Mouse (Mus musculus) forebrain, embryonic 10.5 days (tissue): ENCODE measurements around the gene Exoc6b. TPM values are rescaled to one million over a fixed set of nuclear protein-coding genes. Genes with fewer than 3 reads are reported as not detected.

Experiments used
- DNase-seq: peaks from one replicate; pipeline ENCODE4 v3.0.0-alpha.2; 2017; ENCODE audit warnings: low spot score; ENCODE audit errors: extremely low spot score
- H3K27ac ChIP-seq: fragments of 300-500 bp; sonication (generic); 2 replicates; pipeline ENCODE4 v1.5.1; 2016; ENCODE audit warnings: mild to moderate bottlenecking
- H3K27me3 ChIP-seq: fragments of 300-500 bp; sonication (generic); 2 replicates; pipeline ENCODE4 v1.6.1; 2016; ENCODE audit warnings: mild to moderate bottlenecking; ENCODE audit not compliant: poor library complexity, severe bottlenecking
- H3K36me3 ChIP-seq: fragments of 300-500 bp; sonication (generic); replicated peaks from 2 replicates; pipeline ENCODE4 v1.6.1; 2016; ENCODE audit warnings: mild to moderate bottlenecking, moderate library complexity
- H3K4me1 ChIP-seq: fragments of 300-500 bp; sonication (generic); 2 replicates; pipeline ENCODE4 v1.6.1; 2016
- H3K4me3 ChIP-seq: fragments of 300-500 bp; sonication (generic); 2 replicates; pipeline ENCODE4 v1.5.1; 2016; ENCODE audit warnings: mild to moderate bottlenecking, moderate library complexity
- H3K9me3 ChIP-seq: fragments of 300-500 bp; sonication (generic); 2 replicates; pipeline ENCODE4 v1.6.1; 2016; ENCODE audit warnings: mild to moderate bottlenecking, moderate library complexity
- WGBS: fragments of 180-500 bp; shearing (Covaris S2); methylation state at CpG from one replicate; pipeline ENCODE4 v1.1.7; 2016; 5-methylcytosine and 5-hydroxymethylcytosine counted together
- polyA plus RNA-seq: library from polyadenylated mRNA; unstranded; fragments of >200 nt; fragmentation: Nextera tagmentation; extraction: Ambion mirVana; gene quantifications from 2 replicates; pipeline ENCODE4 v1.2.1, GENCODE M21; 2016

The Exoc6b gene
- polyA plus RNA-seq, 1 experiment from 2014 or later = 21.7 TPM

- Histone ChIP-seq H3K4me3 (no peak overlapping the region), H3K27ac (no peak overlapping the region), H3K4me1 (peaks cover 18% of the 10 kb centered on the region), H3K36me3 (no peaks in the 10 kb centered on the region), H3K9me3 (no peaks in the 10 kb centered on the region), H3K27me3 (no peaks in the 10 kb centered on the region)
- DNase-seq = no peak
- 33% methylated on average over 5 of the region's 5 CpGs for WGBS
Observed at GRCm38 (mm10) chr6:84892926-84893772, 176.2 kb downstream of the Exoc6b start.

- H3K27ac ChIP-seq = no peak overlapping the region
- peaks cover 7% of the 10 kb centered on the region; the same call in 1 of the 2 replicates for H3K4me1 ChIP-seq
- WGBS = 87% methylated on average over 3 of the region's 3 CpGs
- H3K36me3 ChIP-seq = no peaks in the 10 kb centered on the region
- no peaks in the 10 kb centered on the region for H3K27me3 ChIP-seq
- no peaks in the 10 kb centered on the region for H3K9me3 ChIP-seq
- no peak for DNase-seq
- H3K4me3 ChIP-seq = no peak overlapping the region
Observed at GRCm38 (mm10) chr6:84886551-84886950, 182.8 kb downstream of the Exoc6b start.

GRCm38 (mm10) chr6:84885080-84885479 lies 184.2 kb downstream of the Exoc6b start:
- H3K36me3 ChIP-seq = no peaks in the 10 kb centered on the region
- no peak for DNase-seq
- H3K27me3 ChIP-seq = no peaks in the 10 kb centered on the region
- H3K27ac ChIP-seq = no peak overlapping the region
- peaks cover 7% of the 10 kb centered on the region; the same call in 1 of the 2 replicates for H3K4me1 ChIP-seq
- 86% methylated on average over 1 of the region's 1 CpGs for WGBS
- H3K4me3 ChIP-seq = no peak overlapping the region
- no peaks in the 10 kb centered on the region for H3K9me3 ChIP-seq

GRCm38 (mm10) chr6:84883720-84884119 lies 185.6 kb downstream of the Exoc6b start:
- H3K4me3 ChIP-seq = no peak overlapping the region
- H3K9me3 ChIP-seq = no peaks in the 10 kb centered on the region
- no peak for DNase-seq
- WGBS = 82% methylated on average over 4 of the region's 4 CpGs
- H3K36me3 ChIP-seq = no peaks in the 10 kb centered on the region
- H3K4me1 ChIP-seq = peaks cover 7% of the 10 kb centered on the region; the same call in 1 of the 2 replicates
- H3K27me3 ChIP-seq = no peaks in the 10 kb centered on the region
- no peak overlapping the region for H3K27ac ChIP-seq

GRCm38 (mm10) chr6:84882663-84883517 lies 186.4 kb downstream of the Exoc6b start:
- H3K36me3 ChIP-seq = no peaks in the 10 kb centered on the region
- 85% methylated on average over 14 of the region's 14 CpGs for WGBS
- no peak overlapping the region for H3K27ac ChIP-seq
- peaks cover 7% of the 10 kb centered on the region; the same call in 1 of the 2 replicates for H3K4me1 ChIP-seq
- H3K4me3 ChIP-seq = no peak overlapping the region
- no peaks in the 10 kb centered on the region for H3K27me3 ChIP-seq
- no peak for DNase-seq
- no peaks in the 10 kb centered on the region for H3K9me3 ChIP-seq

GRCm38 (mm10) chr6:84875869-84876268 lies 193.4 kb downstream of the Exoc6b start:
- 71% methylated on average over 5 of the region's 5 CpGs for WGBS
- no peak overlapping the region for H3K27ac ChIP-seq
- no peak for DNase-seq
- H3K4me3 ChIP-seq = no peak overlapping the region
- no peaks in the 10 kb centered on the region for H3K9me3 ChIP-seq
- H3K4me1 ChIP-seq = no peaks in the 10 kb centered on the region
- no peaks in the 10 kb centered on the region for H3K36me3 ChIP-seq
- no peaks in the 10 kb centered on the region for H3K27me3 ChIP-seq

- peaks cover 25% of the 10 kb centered on the region for H3K4me1 ChIP-seq
- H3K27me3 ChIP-seq = no peaks in the 10 kb centered on the region
- no peak overlapping the region for H3K4me3 ChIP-seq
- H3K9me3 ChIP-seq = no peaks in the 10 kb centered on the region
- 15% methylated on average over 4 of the region's 4 CpGs for WGBS
- H3K27ac ChIP-seq = no peak overlapping the region
- no peaks in the 10 kb centered on the region for H3K36me3 ChIP-seq
- DNase-seq = peak; percentile 18
Observed at GRCm38 (mm10) chr6:84867114-84867513, 202.2 kb downstream of the Exoc6b start.

GRCm38 (mm10) chr6:84864625-84865024 lies 204.7 kb downstream of the Exoc6b start:
- DNase-seq = no peak
- WGBS = 89% methylated on average over 3 of the region's 3 CpGs
- Histone ChIP-seq H3K36me3 (no peaks in the 10 kb centered on the region), H3K4me1 (peaks cover 25% of the 10 kb centered on the region), H3K27ac (no peak overlapping the region), H3K27me3 (no peaks in the 10 kb centered on the region), H3K9me3 (no peaks in the 10 kb centered on the region), H3K4me3 (no peak overlapping the region)

GRCm38 (mm10) chr6:84863816-84864375 lies 205.4 kb downstream of the Exoc6b start:
- no peaks in the 10 kb centered on the region for H3K36me3 ChIP-seq
- H3K4me1 ChIP-seq = peaks cover 25% of the 10 kb centered on the region
- H3K9me3 ChIP-seq = no peaks in the 10 kb centered on the region
- H3K27ac ChIP-seq = no peak overlapping the region
- 92% methylated on average over 1 of the region's 1 CpGs for WGBS
- H3K27me3 ChIP-seq = no peaks in the 10 kb centered on the region
- no peak overlapping the region for H3K4me3 ChIP-seq
- no peak for DNase-seq

GRCm38 (mm10) chr6:84845665-84846064 lies 223.6 kb downstream of the Exoc6b start:
- Histone ChIP-seq H3K4me1 (peaks cover 4% of the 10 kb centered on the region; the same call in 1 of the 2 replicates), H3K36me3 (no peaks in the 10 kb centered on the region), H3K9me3 (no peaks in the 10 kb centered on the region), H3K27ac (no peak overlapping the region), H3K4me3 (no peak overlapping the region), H3K27me3 (no peaks in the 10 kb centered on the region)
- WGBS = 67% methylated on average over 7 of the region's 7 CpGs
- DNase-seq = no peak

GRCm38 (mm10) chr6:84841138-84841537 lies 228.2 kb downstream of the Exoc6b start:
- Histone ChIP-seq H3K36me3 (no peaks in the 10 kb centered on the region), H3K4me1 (peaks cover 4% of the 10 kb centered on the region; the same call in 1 of the 2 replicates), H3K27me3 (no peaks in the 10 kb centered on the region), H3K27ac (no peak overlapping the region), H3K4me3 (no peak overlapping the region), H3K9me3 (no peaks in the 10 kb centered on the region)
- DNase-seq = no peak

GRCm38 (mm10) chr6:84807546-84807945 lies 261.8 kb downstream of the Exoc6b start:
- 85% methylated on average over 7 of the region's 7 CpGs for WGBS
- no peak overlapping the region for H3K27ac ChIP-seq
- H3K4me3 ChIP-seq = no peak overlapping the region
- H3K27me3 ChIP-seq = no peaks in the 10 kb centered on the region
- DNase-seq = no peak
- H3K9me3 ChIP-seq = no peaks in the 10 kb centered on the region
- no peaks in the 10 kb centered on the region for H3K4me1 ChIP-seq
- H3K36me3 ChIP-seq = no peaks in the 10 kb centered on the region; the same call in 1 of the 2 replicates
